Mouse (Mus musculus): ENCODE measurements around the gene Acadm. TPM values are rescaled to one million over a fixed set of nuclear protein-coding genes. Genes with fewer than 3 reads are reported as not detected.

Gene Acadm
- polyA plus RNA-seq, 2 experiments = 42.1 to 57.0 TPM

DNA sequence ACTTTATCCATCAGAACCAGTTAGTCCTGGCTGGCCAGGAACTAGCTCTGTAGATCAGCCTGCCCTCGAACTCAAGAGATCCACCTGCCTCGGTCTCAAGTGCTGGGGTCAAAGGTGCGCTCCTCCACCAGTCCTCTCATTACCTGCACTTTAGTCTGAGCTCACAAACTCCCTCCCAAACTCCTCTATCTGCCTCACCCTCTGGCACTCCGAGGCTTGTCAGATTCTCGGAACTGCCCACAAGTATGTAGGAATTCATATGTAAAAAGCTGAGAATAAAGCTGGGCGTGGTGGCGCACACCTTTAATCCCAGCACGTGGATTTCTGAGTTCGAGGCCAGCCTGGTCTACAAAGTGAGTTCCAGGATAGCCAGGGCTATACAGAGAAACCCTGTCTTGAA lies 3.9 kb downstream of the Acadm start:
- H3K27me3 ChIP-seq (ENCODE audit: control insufficient read depth, insufficient read depth, low read length) = no peaks in the 10 kb centered on the region
- peaks cover 12% of the 10 kb centered on the region for H3K36me3 ChIP-seq (replicated peaks; ENCODE audit: control insufficient read depth, insufficient read depth, low read depth)
- ATAC-seq (ENCODE audit: insufficient read depth) (no peak), DNase-seq (ENCODE audit: low read depth in 3 of 3, low spot score in 3 of 3) (no peak)
- H3K4me2 ChIP-seq (ENCODE audit: low read depth) = no peak overlapping the region
- H3K4me3 ChIP-seq (ENCODE audit: insufficient read depth in 1 of 2, low read depth in 2 of 2, low read length in 2 of 2) = no peak overlapping the region
- H3K9ac ChIP-seq (replicated peaks) = no peak overlapping the region
- H3K9me3 ChIP-seq (ENCODE audit: control insufficient read depth, low read length) = no peaks in the 10 kb centered on the region
- WGBS (ENCODE audit: insufficient replicate concordance) = 84% methylated on average over 9 of the region's 9 CpGs
- peaks cover 14 to 20% of the 10 kb centered on the region in 2 experiments for H3K4me1 ChIP-seq (replicated peaks; ENCODE audit: control insufficient read depth in 2 of 2, insufficient read depth in 2 of 2, low read length in 1 of 2)
- H3K27ac ChIP-seq = no peak overlapping the region
- TF ChIP-seq CTCF (IDR thresholded peaks at IDR 0.05; ENCODE audit: low read depth) = no peak
- no peak for TF ChIP-seq EP300 (IDR thresholded peaks at IDR 0.05; ENCODE audit: low read depth)

DNA sequence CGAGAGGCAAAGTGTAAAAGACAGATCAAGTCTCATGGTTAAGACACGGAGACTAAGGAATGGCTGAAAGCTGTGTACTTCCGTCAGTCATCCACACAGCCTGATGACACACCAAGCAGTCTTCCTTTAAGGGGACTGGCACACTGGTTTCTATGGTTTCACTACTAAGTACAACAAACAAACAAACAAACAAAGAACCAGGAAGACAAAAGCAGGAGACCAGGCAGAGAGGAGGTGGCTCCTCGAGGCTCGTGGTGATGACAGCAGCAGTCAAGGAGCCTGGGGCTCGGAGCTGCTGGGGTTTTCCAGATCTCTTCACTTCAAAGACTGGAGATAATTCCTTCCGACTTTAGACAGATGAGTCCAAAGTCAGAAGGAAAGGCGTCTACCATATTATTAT lies 4.4 kb downstream of the Acadm start:
- Histone ChIP-seq H3K27ac (no peak overlapping the region), H3K27me3 (ENCODE audit: control insufficient read depth, insufficient read depth, low read length) (no peaks in the 10 kb centered on the region), H3K4me2 (ENCODE audit: low read depth) (no peak overlapping the region), H3K9ac (replicated peaks) (no peak overlapping the region), H3K4me1 (replicated peaks; ENCODE audit: control insufficient read depth in 2 of 2, insufficient read depth in 2 of 2, low read length in 1 of 2) (peaks cover 11 to 19% of the 10 kb centered on the region in 2 experiments), H3K9me3 (ENCODE audit: control insufficient read depth, low read length) (no peaks in the 10 kb centered on the region), H3K4me3 (ENCODE audit: insufficient read depth in 1 of 2, low read depth in 2 of 2, low read length in 2 of 2) (no peak overlapping the region), H3K36me3 (replicated peaks; ENCODE audit: control insufficient read depth, insufficient read depth, low read depth) (peaks cover 12% of the 10 kb centered on the region)
- ATAC-seq (ENCODE audit: insufficient read depth) (no peak), DNase-seq (ENCODE audit: low read depth in 3 of 3, low spot score in 3 of 3) (no peak)
- no peak for TF ChIP-seq CTCF (IDR thresholded peaks at IDR 0.05; ENCODE audit: low read depth)
- TF ChIP-seq EP300 (IDR thresholded peaks at IDR 0.05; ENCODE audit: low read depth) = no peak
- 80% methylated on average over 8 of the region's 8 CpGs for WGBS (ENCODE audit: insufficient replicate concordance)

DNA sequence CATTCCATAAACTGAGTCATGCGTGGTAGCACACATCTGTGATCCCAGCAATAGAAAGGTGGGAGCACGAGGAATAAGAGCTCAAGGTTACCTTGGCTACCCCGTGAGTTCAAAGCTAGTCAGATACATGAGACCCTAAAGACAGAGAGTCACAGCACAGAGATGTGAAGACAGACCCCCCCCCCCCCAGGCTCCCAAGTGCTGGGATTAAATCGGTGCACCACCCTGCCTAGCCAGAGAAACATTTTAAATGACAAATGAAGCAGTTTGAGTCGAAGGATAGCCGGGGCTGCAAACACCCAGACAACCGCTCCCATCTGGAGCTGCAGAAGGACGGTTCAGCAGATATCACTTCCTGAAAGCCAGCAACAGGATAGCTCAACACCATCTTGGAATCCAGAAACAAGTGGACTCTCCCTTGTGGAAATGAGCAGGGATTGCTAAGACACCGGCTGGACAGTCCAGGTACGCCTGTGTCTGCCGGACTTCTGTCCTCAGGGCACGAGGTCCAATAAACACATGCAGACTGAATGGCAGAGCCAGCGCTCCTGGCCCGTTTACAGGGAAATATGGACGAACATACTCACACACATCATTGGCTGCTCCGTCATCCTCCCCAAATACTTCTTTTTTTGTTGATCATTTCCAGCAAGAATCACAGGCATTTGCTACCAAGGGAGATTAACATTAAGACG lies 7.2 kb downstream of the Acadm start:
- Histone ChIP-seq H3K4me1 (replicated peaks; ENCODE audit: control insufficient read depth in 2 of 2, insufficient read depth in 2 of 2, low read length in 1 of 2) (peaks cover 4 to 8% of the 10 kb centered on the region in 2 experiments; a peak in 1 of 4 replicates), H3K27ac (no peak overlapping the region), H3K4me2 (ENCODE audit: low read depth) (no peak overlapping the region), H3K9me3 (ENCODE audit: control insufficient read depth, low read length) (no peaks in the 10 kb centered on the region), H3K27me3 (ENCODE audit: control insufficient read depth, insufficient read depth, low read length) (no peaks in the 10 kb centered on the region), H3K9ac (replicated peaks) (no peak overlapping the region), H3K4me3 (ENCODE audit: insufficient read depth in 1 of 2, low read depth in 2 of 2, low read length in 2 of 2) (no peak overlapping the region), H3K36me3 (replicated peaks; ENCODE audit: control insufficient read depth, insufficient read depth, low read depth) (peaks cover 15% of the 10 kb centered on the region)
- DNase-seq (ENCODE audit: low read depth in 3 of 3, low spot score in 3 of 3) = no peak
- 88% methylated on average over 17 of the region's 17 CpGs for WGBS (ENCODE audit: insufficient replicate concordance)
- TF ChIP-seq CTCF (IDR thresholded peaks at IDR 0.05; ENCODE audit: low read depth) (no peak), EP300 (IDR thresholded peaks at IDR 0.05; ENCODE audit: low read depth) (no peak)
- ATAC-seq (ENCODE audit: insufficient read depth) = no peak

DNA sequence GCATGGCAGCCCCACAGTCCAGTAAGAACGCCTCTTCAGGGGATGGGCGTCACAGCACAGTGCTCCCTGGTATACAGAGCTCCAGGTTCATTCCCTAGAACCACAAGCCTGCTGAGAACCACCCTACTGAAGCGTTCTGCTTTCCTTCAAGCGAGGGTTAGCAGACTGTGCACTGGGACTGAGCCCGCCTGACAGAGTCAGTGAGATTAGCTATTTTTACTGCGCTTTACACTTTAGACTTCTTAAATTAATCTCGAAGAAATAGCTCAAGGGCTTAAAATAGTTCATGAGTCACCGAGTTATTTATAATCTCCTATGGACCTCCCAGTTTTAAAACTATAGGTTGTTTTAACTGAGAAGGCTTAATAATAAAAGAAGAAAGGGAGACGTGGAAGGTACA lies 8.6 kb downstream of the Acadm start:
- H3K36me3 ChIP-seq (replicated peaks; ENCODE audit: control insufficient read depth, insufficient read depth, low read depth) = peaks cover 10% of the 10 kb centered on the region
- ATAC-seq (ENCODE audit: insufficient read depth) = no peak
- H3K27me3 ChIP-seq (ENCODE audit: control insufficient read depth, insufficient read depth, low read length) = no peaks in the 10 kb centered on the region
- H3K4me2 ChIP-seq (ENCODE audit: low read depth) = no peak overlapping the region
- H3K4me3 ChIP-seq (ENCODE audit: insufficient read depth in 1 of 2, low read depth in 2 of 2, low read length in 2 of 2) = no peak overlapping the region
- no peaks in the 10 kb centered on the region for H3K4me1 ChIP-seq (replicated peaks; ENCODE audit: control insufficient read depth in 2 of 2, insufficient read depth in 2 of 2, low read length in 1 of 2)
- 79% methylated on average over 9 of the region's 9 CpGs for WGBS (ENCODE audit: insufficient replicate concordance)
- H3K27ac ChIP-seq = no peak overlapping the region
- TF ChIP-seq CTCF (IDR thresholded peaks at IDR 0.05; ENCODE audit: low read depth) (no peak), EP300 (IDR thresholded peaks at IDR 0.05; ENCODE audit: low read depth) (no peak)
- DNase-seq (ENCODE audit: low read depth in 3 of 3, low spot score in 3 of 3) = no peak
- H3K9ac ChIP-seq (replicated peaks) = no peak overlapping the region
- no peaks in the 10 kb centered on the region for H3K9me3 ChIP-seq (ENCODE audit: control insufficient read depth, low read length)

DNA sequence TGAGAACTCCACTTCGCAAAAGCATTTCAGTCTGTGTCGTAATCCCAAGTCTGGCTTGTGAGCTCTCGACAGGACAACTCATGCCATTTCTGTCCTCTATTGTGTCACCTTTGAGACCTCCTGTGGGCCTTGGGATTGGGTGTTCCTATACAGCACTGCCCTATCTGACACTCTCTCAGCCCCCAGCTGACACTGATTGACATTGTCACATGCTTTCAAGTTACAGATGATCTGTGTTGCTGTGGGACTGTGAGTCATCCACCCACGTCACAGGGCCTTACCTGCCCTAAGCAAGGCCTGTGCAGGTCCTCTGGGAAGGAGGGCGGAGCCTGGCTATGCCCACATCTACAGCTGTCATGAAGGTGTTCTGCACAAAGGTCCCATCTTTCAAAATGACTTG lies 12.0 kb downstream of the Acadm start:
- no peak overlapping the region for H3K4me3 ChIP-seq (ENCODE audit: insufficient read depth in 1 of 2, low read depth in 2 of 2, low read length in 2 of 2)
- no peak overlapping the region for H3K4me2 ChIP-seq (ENCODE audit: low read depth)
- H3K4me1 ChIP-seq (replicated peaks; ENCODE audit: control insufficient read depth in 2 of 2, insufficient read depth in 2 of 2, low read length in 1 of 2) = no peaks in the 10 kb centered on the region
- TF ChIP-seq EP300 (IDR thresholded peaks at IDR 0.05; ENCODE audit: low read depth) = no peak
- TF ChIP-seq CTCF (IDR thresholded peaks at IDR 0.05; ENCODE audit: low read depth) = no peak
- DNase-seq (ENCODE audit: low read depth in 3 of 3, low spot score in 3 of 3) (no peak), ATAC-seq (ENCODE audit: insufficient read depth) (0 out of 2 replicates have a peak, but pooled peaks have one; percentile 22)
- H3K27ac ChIP-seq = no peak overlapping the region
- H3K27me3 ChIP-seq (ENCODE audit: control insufficient read depth, insufficient read depth, low read length) = no peaks in the 10 kb centered on the region
- H3K36me3 ChIP-seq (replicated peaks; ENCODE audit: control insufficient read depth, insufficient read depth, low read depth) = peaks cover 12% of the 10 kb centered on the region
- no peaks in the 10 kb centered on the region for H3K9me3 ChIP-seq (ENCODE audit: control insufficient read depth, low read length)
- no peak overlapping the region for H3K9ac ChIP-seq (replicated peaks)
- 73% methylated on average over 5 of the region's 5 CpGs for WGBS (ENCODE audit: insufficient replicate concordance)

Data from liver, embryonic 14.5 days (tissue).